Mouse (Mus musculus) bone marrow macrophage, adult 2 months (primary cell): Measurements from ENCODE around the gene Tnrc6b. TPM values are rescaled to one million over a fixed set of nuclear protein-coding genes. Genes with fewer than 3 reads are reported as not detected.
"Not testable (repeated sequence)": the region's sequence is repeated elsewhere in the genome, so short reads cannot be mapped to it uniquely, and the experiment has no call there.

ENCODE experiments used
- H3K27ac ChIP-seq: 2 replicates; pipeline ENCODE4 v1.5.1; 2012; ENCODE audit warnings: low read depth, low read length; ENCODE audit not compliant: insufficient read depth
- H3K4me1 ChIP-seq: 2 replicates; pipeline ENCODE4 v1.6.1; 2012; ENCODE audit warnings: low read length; ENCODE audit not compliant: control insufficient read depth, insufficient read depth
- H3K4me3 ChIP-seq: 2 replicates; pipeline ENCODE4 v1.5.1; 2012; ENCODE audit warnings: mild to moderate bottlenecking, low read length, moderate library complexity; ENCODE audit not compliant: insufficient read depth
- CTCF ChIP-seq: IDR thresholded peaks from 2 replicates; pipeline ENCODE4 v1.5.1; 2012; ENCODE audit warnings: low read depth, mild to moderate bottlenecking, low read length, moderate library complexity
- POLR2A ChIP-seq: IDR thresholded peaks from 2 replicates; pipeline ENCODE4 v1.6.1; 2012; ENCODE audit warnings: mild to moderate bottlenecking, low read depth, low read length, borderline replicate concordance
- polyA plus RNA-seq: library from polyadenylated mRNA; stranded (reverse); fragments of >200 nt; gene quantifications from 2 replicates; pipeline ENCODE4 v1.2.4, GENCODE M21; 2012; ENCODE audit not compliant: missing spikeins, insufficient read depth, insufficient read length

Gene Tnrc6b
- polyA plus RNA-seq, 1 experiment, result 28.4 TPM

- H3K27ac ChIP-seq, result no peak overlapping the region
- no peak overlapping the region for H3K4me3 ChIP-seq
- TF ChIP-seq CTCF (no peak), POLR2A (no peak)
- H3K4me1 ChIP-seq, result peaks cover 14% of the 10 kb centered on the region
Measured at GRCm38 (mm10) chr15:80899806-80900205, 188.7 kb downstream of the Tnrc6b start.

GRCm38 (mm10) chr15:80901806-80902513, 190.8 kb downstream of the Tnrc6b start:
- TF ChIP-seq CTCF, result no peak
- TF ChIP-seq POLR2A, result no peak
- H3K27ac ChIP-seq, result no peak overlapping the region
- H3K4me1 ChIP-seq, result peaks cover 9% of the 10 kb centered on the region
- H3K4me3 ChIP-seq, result no peak overlapping the region

- not testable (repeated sequence) for H3K4me1 ChIP-seq, H3K4me3 ChIP-seq, H3K27ac ChIP-seq
Measured at GRCm38 (mm10) chr15:80904776-80905175, 193.7 kb downstream of the Tnrc6b start.

GRCm38 (mm10) chr15:80910183-80910582, 199.1 kb downstream of the Tnrc6b start:
- Histone ChIP-seq H3K4me1 (no peaks in the 10 kb centered on the region), H3K4me3 (no peak overlapping the region), H3K27ac (no peak overlapping the region)
- TF ChIP-seq POLR2A, result no peak
- TF ChIP-seq CTCF, result no peak

- Histone ChIP-seq H3K27ac (no peak overlapping the region), H3K4me3 (no peak overlapping the region), H3K4me1 (no peaks in the 10 kb centered on the region)
- TF ChIP-seq POLR2A (no peak), CTCF (no peak)
Measured at GRCm38 (mm10) chr15:80910790-80911531, 199.8 kb downstream of the Tnrc6b start.

GRCm38 (mm10) chr15:80912175-80912574, 201.1 kb downstream of the Tnrc6b start:
- no peak overlapping the region for H3K27ac ChIP-seq

GRCm38 (mm10) chr15:80913803-80914202, 202.7 kb downstream of the Tnrc6b start:
- Histone ChIP-seq H3K4me3 (no peak overlapping the region), H3K4me1 (no peaks in the 10 kb centered on the region), H3K27ac (no peak overlapping the region)
- TF ChIP-seq CTCF (no peak), POLR2A (no peak)

More at GRCm38 (mm10) chr15:80912175-80912574, 201.1 kb downstream of the Tnrc6b start:
- TF ChIP-seq POLR2A (no peak), CTCF (no peak)
- Histone ChIP-seq H3K4me1 (no peaks in the 10 kb centered on the region), H3K4me3 (no peak overlapping the region)

- Histone ChIP-seq H3K4me1 (no peaks in the 10 kb centered on the region), H3K27ac (no peak overlapping the region), H3K4me3 (no peak overlapping the region)
- TF ChIP-seq CTCF (no peak), POLR2A (no peak)
Measured at GRCm38 (mm10) chr15:80915850-80916249, 204.7 kb downstream of the Tnrc6b start.

GRCm38 (mm10) chr15:80916621-80917020, 205.5 kb downstream of the Tnrc6b start:
- TF ChIP-seq POLR2A (no peak), CTCF (no peak)
- Histone ChIP-seq H3K4me3 (no peak overlapping the region), H3K4me1 (no peaks in the 10 kb centered on the region), H3K27ac (no peak overlapping the region)

GRCm38 (mm10) chr15:80920346-80920745, 209.2 kb downstream of the Tnrc6b start:
- TF ChIP-seq CTCF (no peak), POLR2A (no peak)
- Histone ChIP-seq H3K4me1 (no peaks in the 10 kb centered on the region), H3K27ac (no peak overlapping the region), H3K4me3 (no peak overlapping the region)
